Mouse (Mus musculus): ENCODE results near the gene Mgp.

The Mgp gene

GRCm38 (mm10) chr6:136875670-136876069 lies at the start of gene Mgp:
Gene Mgp, minus strand, starts transcription at chr6:136875823.
- DNase-seq (ENCODE audit: low spot score in 2 of 2) = peak in 1 of 2 experiments; percentile 68

GRCm38 (mm10) chr6:136925049-136925448 lies 49.4 kb upstream of the Mgp start:
- DNase-seq (ENCODE audit: low spot score in 2 of 2) = no peak

- no peak for DNase-seq (ENCODE audit: low spot score in 2 of 2)
Measured at GRCm38 (mm10) chr6:136923532-136923931, 47.9 kb upstream of the Mgp start, which contains the start of gene Pde6h. Gene Pde6h, plus strand, starts transcription at chr6:136923832.

- no peak for DNase-seq (ENCODE audit: low spot score in 2 of 2)
Measured at GRCm38 (mm10) chr6:136922871-136923270, 47.2 kb upstream of the Mgp start.

- no peak for DNase-seq (ENCODE audit: low spot score in 2 of 2)
Measured at GRCm38 (mm10) chr6:136922080-136922479, 46.5 kb upstream of the Mgp start, which contains the start of gene Erp27. Gene Erp27, minus strand, starts transcription at chr6:136922180.

- DNase-seq (ENCODE audit: low spot score in 2 of 2) = no peak
Measured at GRCm38 (mm10) chr6:136921601-136922000, 46.0 kb upstream of the Mgp start.

GRCm38 (mm10) chr6:136920320-136921257 lies 45.0 kb upstream of the Mgp start:
- peak in 1 of 2 experiments; percentile 78 for DNase-seq (ENCODE audit: low spot score in 2 of 2)

- no peak for DNase-seq (ENCODE audit: low spot score in 2 of 2)
Measured at GRCm38 (mm10) chr6:136917885-136918284, 42.3 kb upstream of the Mgp start.

GRCm38 (mm10) chr6:136915721-136916395 lies 40.2 kb upstream of the Mgp start:
- no peak for DNase-seq (ENCODE audit: low spot score in 2 of 2)

- DNase-seq (ENCODE audit: low spot score in 2 of 2) = no peak
Measured at GRCm38 (mm10) chr6:136914234-136914633, 38.6 kb upstream of the Mgp start.

- DNase-seq (ENCODE audit: low spot score in 2 of 2) = peak in 1 of 2 experiments; percentile 48
Measured at GRCm38 (mm10) chr6:136913384-136914126, 37.9 kb upstream of the Mgp start.

GRCm38 (mm10) chr6:136912751-136913265 lies 37.2 kb upstream of the Mgp start:
- DNase-seq (ENCODE audit: low spot score in 2 of 2) = no peak

GRCm38 (mm10) chr6:136910247-136910890 lies 34.7 kb upstream of the Mgp start:
- DNase-seq (ENCODE audit: low spot score in 2 of 2) = no peak

- no peak for DNase-seq (ENCODE audit: low spot score in 2 of 2)
Measured at GRCm38 (mm10) chr6:136906937-136907293, 31.3 kb upstream of the Mgp start.

GRCm38 (mm10) chr6:136906283-136906936 lies 30.8 kb upstream of the Mgp start:
- no peak for DNase-seq (ENCODE audit: low spot score in 2 of 2)

GRCm38 (mm10) chr6:136903885-136904470 lies 28.4 kb upstream of the Mgp start:
- DNase-seq (ENCODE audit: low spot score in 2 of 2) = no peak

- no peak for DNase-seq (ENCODE audit: low spot score in 2 of 2)
Measured at GRCm38 (mm10) chr6:136902527-136902926, 26.9 kb upstream of the Mgp start.

GRCm38 (mm10) chr6:136901010-136901409 lies 25.4 kb upstream of the Mgp start:
- no peak for DNase-seq (ENCODE audit: low spot score in 2 of 2)

GRCm38 (mm10) chr6:136900369-136901009 lies 24.9 kb upstream of the Mgp start:
- DNase-seq (ENCODE audit: low spot score in 2 of 2) = no peak

- no peak for DNase-seq (ENCODE audit: low spot score in 2 of 2)
Measured at GRCm38 (mm10) chr6:136898954-136899353, 23.3 kb upstream of the Mgp start.

Data from urinary bladder, postnatal 4 days (tissue).